Mouse (Mus musculus) fat pad, adult 2 months (tissue): ENCODE data around the gene Hmgn3.

ENCODE experiments used
- DNase-seq: peaks from one replicate; pipeline ENCODE4 v3.0.0-alpha.2; 2011; ENCODE audit warnings: low read depth, low spot score; ENCODE audit errors: extremely low read depth

Gene Hmgn3

DNA sequence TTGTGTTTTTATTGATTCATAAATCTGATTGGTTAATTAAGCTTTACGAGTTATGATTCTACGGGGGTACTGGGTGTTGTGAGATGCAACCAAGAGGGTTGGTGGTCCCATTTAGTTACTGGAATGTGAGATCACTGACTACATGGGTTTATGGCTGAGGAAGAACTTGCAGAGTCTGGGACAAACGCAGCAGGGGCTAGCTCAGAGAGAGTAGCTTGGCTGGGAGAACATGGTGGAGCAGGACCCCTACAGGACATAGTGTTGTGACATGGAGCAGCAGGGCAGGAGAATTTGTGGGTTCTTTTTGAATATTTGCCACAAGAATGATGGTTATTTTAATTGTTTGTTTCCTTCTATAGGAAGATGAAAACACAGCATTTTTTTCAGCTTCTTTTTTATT, 45.7 kb downstream of the Hmgn3 start:
- DNase-seq: no peak

DNA sequence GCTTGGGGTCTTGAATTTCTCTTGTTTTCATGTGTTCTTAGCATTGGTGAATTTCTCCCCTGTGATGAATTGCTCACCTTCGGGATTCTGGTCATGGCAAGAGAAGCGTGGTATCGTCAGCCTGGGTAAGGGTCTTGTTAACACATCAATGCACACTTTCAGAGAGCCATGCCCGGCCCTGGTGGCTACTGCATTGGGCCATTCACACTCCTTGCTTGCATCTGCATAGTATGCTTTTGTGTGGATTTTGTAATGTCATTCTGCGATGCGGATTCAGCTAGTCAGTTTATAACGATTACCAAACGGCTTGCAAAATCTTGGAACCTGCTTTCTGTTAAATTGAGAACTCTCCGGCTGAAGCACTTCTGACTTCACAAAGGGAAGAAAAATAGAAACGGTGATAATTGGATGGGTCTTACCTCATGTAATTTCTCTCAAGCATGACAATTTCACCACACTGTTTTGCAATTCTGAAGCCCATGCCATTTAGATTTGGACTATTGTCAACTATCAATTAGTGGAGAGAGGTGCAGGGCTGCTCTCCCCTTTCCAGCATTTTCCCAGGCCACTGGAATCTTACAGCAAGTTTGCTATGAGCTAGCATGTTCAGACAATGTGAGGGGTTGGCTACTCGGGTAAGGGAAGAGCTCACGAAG, 47.7 kb downstream of the Hmgn3 start:
- no peak for DNase-seq

DNA sequence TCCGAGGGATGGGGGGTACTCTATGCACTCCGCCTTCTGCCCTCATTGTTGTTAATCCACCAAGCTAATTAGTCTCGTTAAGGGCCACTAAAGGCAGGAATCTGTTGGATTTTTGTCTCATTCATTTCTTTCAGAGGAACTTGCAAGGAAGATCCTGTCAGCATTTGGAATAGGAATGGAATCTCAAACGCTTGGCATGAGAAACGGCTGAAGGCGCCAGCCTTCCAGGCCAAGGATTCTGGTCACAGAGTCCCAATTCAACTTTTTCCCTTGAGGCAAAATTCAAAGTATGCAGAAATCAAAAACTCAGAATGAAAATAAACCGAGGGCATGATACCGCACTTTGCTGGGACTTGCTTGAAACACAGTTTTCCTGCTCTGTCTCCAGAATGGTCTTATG, 48.7 kb downstream of the Hmgn3 start:
- no peak for DNase-seq

DNA sequence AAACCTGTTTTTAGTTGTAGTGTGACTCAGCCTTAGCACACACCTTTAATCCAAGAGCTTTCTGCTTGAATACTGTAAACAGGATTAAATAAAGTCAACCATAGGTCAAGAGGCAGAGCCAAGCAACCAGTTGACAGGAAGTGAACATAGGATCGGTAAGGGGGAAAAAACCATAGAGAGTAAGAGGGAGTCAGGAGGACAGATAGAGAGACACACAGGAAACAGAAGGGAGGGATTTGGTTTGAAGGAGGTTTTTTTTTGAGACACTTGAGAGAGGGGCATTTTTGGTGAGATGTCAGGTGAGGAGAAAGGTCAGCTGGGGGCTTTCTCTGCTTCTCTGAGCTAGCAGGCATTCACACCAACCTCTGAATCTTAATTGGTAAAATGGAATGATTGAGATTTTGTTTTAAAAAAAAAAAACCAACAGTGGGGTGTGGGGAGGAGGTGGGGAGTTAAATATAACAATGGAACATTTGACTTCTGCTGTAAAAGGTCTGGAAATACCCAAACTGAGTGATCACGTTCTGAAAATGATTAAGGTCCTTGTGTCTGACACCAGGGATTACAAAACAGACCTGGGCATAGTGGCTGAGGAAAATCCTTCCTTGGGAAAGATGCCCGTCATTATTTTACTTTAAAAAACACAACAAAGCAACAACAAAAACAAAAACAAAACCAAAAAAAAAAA, 51.7 kb downstream of the Hmgn3 start:
- no peak for DNase-seq

DNA sequence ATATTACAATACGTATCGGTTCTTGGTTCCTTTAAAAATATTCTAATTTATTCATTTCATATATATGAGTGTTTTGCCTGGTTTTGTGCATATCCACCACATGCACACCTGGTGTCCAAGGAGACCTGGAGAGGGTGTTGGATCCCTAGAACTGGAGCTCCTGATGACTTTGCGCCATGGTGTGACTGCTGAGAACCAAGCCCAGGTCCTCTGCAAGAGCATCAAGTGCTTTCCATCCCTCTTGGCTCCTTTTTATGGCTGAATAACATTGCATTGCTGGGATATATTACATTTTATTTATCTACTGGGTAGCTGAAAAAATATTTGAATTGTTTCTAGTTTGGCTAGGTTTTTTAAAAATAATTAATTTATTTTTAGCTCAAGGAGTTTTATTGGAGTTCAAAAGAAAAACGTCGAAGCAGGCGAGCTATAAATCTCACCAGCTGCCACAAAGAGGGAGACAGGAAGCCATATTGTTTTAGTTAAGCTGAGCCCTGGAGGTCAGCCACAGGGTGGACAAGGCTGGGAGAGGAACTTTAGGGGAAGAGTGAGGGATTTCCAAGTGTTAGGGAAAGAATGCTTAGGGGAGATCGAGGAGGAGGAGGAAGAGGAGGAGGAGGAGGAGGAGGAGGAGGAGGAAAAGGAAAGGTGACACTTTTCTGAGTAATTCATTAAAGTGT, 62.6 kb downstream of the Hmgn3 start:
- DNase-seq: no peak

DNA sequence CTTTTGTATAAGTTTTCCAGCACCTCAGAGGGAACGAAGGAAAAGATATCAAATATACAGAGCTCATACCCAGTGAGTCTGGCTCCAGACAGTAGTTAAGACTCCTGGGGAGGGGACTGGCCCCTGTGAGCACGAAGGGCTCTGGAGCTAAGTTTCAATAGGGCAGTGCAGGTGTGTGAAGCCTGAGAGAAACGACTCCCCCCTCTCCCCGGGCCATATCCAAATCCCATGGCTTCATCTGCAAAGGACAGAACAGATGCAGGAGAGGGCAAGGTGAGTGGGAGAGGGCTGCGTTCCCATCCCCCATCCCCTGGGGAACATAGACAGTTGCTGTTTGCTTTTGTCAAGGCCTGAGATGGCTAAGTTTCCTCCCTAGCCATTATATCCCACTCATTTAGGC, 63.4 kb downstream of the Hmgn3 start:
- DNase-seq: no peak

DNA sequence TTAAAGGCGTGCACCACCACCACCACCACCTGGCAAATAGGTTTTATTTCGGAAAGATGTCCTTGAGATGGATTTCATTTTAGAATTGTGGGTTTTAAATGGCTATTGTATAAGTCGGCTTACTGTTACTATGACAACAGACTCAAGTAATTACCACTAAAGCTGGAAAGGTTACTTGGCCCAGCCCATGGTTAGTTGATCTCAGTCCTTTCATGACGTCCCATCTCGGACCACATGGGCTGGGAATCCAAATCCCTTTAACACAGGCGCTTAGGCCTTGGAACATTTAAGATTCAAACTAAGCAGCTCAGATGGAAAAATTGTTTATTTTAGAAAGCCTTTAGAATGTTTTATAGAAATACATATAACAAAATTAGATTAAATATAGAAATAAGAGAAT, 64.2 kb downstream of the Hmgn3 start:
- DNase-seq: no peak

DNA sequence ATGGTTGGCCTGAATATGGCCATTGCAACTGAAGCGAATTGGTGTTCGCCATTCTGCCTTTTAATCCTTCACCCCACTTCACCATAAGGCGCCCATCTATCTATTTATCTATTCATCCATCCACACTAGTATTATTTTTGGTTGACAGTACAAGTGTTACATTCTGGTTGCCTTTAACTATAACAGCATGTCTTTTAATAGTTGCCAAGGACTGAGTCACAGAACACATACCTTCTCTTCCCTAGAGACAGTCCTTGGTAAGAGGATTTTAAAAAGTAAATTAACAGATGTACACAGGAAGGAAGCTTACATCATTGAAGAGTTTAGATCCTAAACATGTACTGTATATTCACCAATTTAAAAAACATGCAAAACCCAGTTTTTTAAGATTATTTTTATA, 66.8 kb downstream of the Hmgn3 start:
- DNase-seq: no peak

DNA sequence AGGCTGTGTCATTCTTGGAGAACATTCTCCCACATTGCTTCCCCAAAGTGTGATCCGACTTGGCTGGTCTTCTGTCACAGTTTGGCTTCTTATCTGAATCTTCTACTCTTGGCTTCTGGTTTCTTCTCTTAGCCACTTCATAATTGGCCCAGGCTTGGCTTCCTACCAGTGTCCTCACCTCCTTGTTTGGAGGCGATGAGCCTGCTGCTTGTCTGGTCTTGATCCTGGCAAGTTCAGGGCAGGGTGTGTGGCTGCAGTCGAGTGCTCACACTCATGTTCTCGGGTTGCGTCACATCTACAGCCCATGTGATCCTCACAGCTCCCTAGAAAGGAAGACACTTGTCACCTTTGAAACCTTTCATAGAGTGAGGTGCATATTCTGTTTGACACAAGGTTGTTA, 78.2 kb downstream of the Hmgn3 start:
- DNase-seq: peak; percentile 51

DNA sequence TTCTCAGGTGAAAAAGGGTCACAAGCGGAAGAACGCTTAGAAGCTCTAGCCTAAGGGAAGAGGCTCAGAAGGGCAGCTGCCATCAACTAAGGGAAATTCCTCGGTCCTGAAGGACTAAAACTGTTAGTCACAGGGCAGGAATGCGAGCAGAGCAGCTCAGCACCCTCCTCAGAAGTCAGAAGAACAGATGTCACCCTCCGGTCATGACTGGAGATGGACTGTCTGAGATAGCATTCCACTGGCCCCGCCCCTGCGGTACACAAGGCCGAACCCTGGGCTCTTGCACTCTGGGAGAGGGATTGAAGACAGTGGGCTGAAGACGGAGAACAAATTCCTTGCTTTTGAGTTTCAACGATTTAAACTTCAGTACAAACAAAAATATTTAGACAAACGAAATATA, 85.2 kb downstream of the Hmgn3 start:
- DNase-seq: no peak
